Mouse (Mus musculus) erythroblast, adult 5-6 weeks (primary cell): ENCODE data around the gene Tex22. TPM values are rescaled to one million over a fixed set of nuclear protein-coding genes. Genes with fewer than 3 reads are reported as not detected.
A peak's percentile ranks its signal among the peaks of the same experiment; 100 is the strongest.

Experiments used
- ATAC-seq: replicated peaks from 2 replicates; pipeline ENCODE4 v1.8.0; 2016; ENCODE audit warnings: moderate number of reproducible peaks, mild to moderate bottlenecking, moderate TSS enrichment, inconsistent platforms; ENCODE audit not compliant: poor library complexity, low FRiP score, severe bottlenecking
- total RNA-seq, 2 experiments: library from RNA; stranded (forward) in 1 of 2; stranded (reverse) in 1 of 2; fragments of 150-400 nt in 1 of 2; fragments of 200-764, 138-1000 nt in 1 of 2; gene quantifications; 2 replicates each; pipeline versions ENCODE4 v1.2.3 to v1.2.4; 2015 to 2017; ENCODE audit warnings: low replicate concordance in 2 of 2

Tex22 gene
- total RNA-seq, 2 experiments from 2014 or later, result not detected

DNA sequence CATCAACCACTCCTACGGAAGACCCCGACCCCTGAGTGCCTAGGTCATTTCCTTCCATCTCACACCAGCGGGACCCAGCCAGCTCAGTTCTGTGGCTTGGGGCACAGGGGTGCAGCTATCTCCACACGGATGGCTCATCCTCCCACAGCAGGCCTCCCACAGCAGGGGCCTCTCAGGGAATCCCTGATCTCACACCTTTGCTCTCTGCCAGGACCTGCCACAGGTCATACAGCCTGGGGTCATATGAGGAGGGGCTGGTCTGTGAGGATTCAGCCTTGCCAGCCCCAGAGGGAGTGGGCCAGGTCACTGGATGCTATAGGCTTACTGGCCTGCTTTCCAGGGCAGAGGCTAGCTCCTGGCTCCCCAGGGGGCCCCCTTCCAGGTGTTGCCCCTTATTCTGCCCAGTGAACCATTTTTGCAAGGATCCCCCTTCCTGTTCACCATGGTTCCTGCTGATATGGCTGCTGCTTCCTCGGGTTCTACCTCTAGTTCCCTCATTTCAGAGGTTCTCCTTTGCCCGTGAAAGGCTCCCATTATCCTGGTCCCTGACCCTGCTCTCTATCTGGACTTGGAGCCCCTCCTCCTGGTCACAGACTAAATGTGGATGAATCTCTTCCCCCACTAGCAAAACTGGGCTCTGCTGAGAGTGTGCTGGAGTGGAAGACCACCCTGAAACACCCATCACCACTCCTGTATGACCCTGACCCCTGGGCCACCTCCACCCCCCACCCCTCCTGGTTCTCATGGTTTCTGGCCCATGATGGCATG lies 25.4 kb downstream of the Tex22 start:
- no peak for ATAC-seq

DNA sequence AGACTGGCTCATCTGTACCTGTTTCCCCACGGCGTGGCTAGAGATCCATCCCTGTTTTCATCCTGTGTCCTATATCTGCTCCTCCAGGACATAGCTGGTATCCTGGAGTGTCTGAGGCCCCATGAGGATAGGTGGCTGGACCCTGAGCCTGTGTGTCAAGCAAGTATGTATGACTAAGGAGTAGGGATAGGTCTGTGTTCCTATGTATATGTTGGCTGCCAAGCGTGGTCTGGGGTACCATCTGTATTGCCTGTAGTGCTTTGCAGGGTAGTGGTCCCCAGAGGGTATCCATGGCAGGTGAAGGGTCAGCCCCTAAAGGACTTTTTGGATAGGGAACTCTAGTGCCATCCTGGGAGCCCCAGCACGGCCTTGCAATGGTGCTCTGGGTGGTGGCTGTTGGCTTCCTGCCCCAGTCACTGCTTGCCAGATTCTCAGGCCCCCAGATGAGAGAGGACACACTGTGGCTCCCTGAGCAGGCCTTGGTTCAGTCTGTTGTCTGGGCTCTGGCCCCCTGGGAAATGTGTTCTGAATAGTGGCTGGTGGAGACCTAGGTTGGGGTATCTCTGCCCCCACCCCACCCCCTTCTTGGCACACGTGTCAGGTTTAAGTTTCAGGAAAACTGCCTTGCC lies 26.3 kb downstream of the Tex22 start:
- ATAC-seq, result no peak

DNA sequence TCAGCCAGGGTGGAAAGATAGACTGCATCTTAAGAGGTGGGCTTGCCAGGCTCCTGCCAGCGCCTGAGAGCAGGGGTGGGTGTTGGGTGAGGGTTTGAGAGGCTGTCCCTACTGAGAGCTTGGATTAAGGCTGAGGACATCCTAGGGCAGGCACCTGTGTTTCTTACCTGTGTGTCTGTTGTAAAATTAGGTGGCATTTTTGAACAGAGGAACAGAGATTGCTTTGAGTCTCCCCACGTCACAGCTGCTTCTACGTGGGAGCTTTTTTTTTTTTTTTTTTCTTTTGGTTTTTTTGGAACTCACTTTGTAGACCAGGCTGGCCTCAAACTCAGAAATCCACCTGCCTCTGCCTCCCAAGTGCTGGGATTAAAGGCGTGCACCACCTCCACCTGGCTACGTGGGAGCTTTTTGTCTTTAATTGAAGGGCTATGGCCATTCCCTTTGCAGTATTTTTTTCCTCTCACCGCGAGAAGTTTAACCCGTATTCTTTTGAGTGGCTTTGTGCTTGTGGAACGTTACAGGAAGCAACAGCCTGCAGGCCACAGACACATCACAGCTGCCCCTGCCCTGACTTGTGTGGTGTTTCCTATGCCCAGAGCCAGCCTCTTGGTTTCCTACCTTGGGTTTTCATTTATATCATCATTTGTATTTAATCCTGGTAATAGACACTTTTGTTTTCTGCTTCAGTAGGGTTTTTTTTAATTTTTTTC lies 27.1 kb downstream of the Tex22 start:
- ATAC-seq, result no peak

DNA sequence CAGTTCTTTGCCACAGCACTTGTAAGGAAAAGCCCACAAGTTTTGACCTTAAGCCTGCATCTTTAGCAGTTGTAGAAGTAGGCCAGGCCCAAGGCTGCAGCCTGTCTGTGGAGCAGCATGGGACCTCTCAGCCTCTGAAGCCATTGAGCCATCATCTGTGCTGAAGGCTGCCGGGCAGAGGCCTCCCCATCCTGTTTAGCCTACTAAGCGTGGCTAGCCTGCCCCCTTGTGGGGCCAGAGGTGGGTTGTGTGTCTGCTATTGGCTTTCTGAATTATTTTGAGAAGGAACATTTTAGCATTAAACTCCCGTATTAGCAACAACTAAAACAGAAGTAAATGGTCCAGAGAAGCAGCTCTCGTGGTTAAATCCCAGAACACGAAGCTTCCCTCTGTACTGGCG lies 28.2 kb downstream of the Tex22 start:
- ATAC-seq, result 0 out of 2 replicates have a peak, but pooled peaks have one; percentile 44

DNA sequence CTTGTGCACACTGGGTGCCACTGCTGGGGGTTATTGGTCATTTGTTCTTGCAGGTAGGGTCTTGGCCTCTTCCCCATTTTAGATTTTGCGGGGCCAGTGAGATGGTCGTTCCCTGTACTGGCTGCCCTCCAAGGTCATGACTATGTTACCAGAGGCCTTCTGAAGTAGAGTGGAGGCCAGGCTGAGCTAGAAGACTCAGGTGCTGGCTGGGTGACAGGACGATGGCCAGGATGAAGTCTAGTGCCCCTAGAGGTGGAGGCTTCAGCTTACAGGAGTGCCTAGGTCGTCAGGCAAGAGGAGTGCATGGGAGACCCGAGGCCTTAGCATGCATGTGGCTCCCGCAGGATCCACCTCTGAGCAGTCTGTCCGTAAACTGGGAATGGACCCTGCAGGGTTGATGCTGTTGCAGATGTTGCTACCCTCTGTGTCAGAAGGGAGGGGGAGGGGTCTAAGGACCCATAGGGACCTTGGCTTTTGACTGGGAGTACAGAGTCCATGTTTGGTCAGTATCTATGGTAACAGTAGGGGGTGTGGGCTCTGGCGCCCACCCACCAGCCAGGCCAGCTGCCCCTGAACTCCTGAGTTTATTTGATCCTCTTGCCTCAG lies 29.6 kb downstream of the Tex22 start:
- ATAC-seq, result peak; percentile 34; the same call in 1 of the 2 replicates

DNA sequence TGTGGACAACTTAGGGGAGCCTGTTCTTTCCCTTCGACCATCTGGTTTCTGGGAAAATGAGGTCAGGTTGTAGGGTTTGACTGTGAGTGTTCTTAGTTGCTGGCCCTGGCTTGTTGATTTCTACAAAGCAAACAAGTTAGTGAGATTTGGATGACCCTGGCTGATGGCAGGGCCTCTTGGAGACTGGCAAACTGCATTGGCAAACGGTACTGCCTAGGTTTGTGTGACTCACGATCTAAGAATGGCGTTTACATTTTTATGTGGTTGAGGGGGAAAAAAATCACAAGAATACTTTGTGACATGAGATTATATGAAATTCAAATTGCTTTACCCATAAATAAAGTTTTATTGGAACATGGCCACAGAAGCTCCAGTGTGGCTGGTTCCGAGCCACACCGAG lies 32.1 kb downstream of the Tex22 start:
- no peak for ATAC-seq

DNA sequence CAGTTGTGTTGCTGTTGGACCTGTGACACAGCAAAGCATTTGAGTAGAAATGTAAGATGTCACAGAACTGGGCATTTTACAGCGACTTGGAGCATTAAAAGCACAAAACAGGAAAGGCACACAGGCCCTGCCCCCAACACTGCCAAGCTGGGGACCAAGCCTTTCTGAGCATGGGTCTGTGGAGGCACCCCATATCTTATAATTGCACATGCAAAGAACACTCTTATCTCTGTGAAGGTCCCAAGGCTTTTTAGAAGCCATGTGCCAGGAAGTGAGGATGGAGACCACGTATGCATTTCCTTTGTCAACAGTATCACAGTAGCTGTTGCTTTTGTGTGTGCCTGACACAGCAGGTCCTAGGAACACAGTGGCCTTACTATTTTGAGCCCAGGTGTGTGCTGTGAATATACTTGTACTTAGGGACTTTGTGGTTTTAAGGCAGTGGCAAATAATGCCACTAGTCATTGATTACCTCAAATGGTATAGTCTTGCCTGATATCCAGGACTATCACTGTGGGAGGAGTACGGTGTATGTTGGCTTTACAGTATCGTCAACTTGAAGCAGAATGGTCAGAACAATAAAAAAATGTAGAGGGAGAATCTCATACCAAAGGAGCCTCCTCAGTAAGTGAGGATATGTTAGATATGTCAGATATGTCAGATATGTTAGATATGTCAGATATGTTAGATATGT lies 33.3 kb downstream of the Tex22 start:
- peak; percentile 81 for ATAC-seq

DNA sequence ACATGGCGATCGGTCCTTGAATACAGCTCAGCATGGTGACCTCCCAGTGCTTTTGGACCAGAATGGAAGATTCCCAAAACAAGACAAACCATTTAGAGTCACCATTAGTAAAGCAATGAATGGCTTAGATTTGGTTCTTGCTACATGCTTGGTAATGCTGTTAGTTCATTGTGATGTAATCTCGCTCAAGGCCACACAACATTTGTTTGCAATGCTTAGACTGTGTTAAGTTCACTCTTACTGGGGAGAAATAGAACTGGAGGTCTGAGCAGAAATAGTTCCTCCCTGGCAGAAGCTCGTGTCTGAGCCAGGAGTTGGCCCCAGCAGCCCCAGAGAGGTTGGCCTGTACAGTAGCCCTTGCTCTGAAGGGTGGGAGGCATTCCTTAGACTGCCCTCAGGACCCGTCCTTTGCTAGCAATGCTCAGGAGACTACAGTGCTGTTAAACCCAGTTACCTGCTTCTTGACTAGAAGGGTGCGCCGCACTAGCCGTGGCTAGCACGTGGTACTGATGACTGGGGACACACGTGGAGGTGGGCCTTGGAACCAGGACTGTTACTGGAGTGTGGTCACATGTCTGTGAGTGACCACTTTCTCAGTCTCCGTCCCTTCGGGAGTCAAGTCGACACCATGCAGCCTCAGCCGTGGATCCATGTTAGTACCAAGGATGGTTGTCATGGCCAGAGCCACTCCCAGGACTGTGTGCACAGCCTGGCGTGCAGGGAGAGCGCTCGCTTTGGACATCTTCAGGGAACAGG lies 34.4 kb downstream of the Tex22 start:
- ATAC-seq, result no peak

DNA sequence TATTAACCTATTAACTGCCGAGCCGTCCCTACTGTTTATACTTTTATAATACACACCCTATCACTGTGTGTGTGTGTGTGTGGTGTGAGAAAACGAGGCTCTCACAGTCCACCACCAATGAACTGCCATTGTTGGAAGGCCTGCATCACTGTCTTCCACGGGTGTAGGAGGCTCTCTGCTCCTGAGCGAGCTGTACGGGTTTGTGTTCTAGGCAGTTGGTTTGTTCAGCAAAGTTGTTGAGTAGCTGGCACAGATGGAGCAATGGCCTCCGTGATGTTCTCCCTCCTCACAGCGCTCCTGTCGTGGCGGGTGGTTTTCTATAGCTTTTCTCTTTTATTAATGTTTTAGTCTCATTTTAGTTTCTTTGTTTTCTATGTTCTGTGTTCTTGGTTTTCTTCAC lies 35.5 kb downstream of the Tex22 start:
- no peak for ATAC-seq

DNA sequence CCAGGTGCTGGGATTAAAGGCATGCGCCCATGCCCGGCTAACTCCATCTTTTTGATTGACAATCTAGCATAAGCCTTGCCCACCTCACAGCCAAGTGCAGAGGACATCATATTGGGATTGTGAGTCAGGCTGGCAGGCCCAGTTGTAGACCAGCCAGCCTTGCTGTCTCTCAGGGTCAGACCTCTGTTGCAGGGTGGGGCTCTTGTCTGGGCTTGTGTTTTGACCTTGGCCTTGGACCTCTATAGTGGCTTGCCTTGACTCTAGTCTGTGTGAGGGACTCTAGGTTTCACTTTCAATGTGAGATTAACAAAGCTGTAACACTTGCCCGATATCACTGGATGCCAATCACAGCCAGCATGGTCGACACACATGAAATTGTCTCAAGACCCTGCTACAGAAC lies 39.8 kb downstream of the Tex22 start:
- ATAC-seq, result no peak

DNA sequence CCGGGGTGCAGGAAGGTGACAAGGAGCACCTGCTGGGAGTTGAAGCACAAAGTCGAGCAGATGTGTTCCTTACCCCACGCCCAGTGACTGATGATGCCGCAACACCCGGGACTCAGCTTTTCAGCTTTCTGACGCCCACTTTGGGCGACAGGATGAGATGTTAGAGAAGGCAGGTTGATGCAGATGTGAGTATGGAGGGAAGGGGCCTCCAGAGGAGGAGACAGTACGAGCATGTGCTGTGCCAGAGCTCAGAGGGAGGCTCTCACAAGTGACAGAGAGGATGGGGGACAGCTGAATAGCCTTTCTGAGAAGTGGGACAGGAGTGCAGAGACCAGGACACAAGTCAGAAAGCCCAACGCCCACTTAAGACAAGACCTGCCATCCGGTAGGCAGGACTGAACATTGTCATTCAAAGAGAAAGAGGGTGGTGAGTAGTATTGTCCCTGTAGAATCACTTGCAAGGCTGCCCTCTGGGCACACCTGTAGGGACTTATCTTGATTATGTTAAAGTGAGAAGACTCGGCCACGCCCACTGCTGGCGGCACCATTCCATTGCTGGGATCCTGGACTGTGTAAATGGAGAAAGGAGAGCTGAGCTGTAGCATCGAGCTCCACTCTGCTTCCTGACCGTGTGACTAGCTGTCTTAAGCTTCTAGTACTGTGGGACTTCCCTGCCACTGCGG lies 40.7 kb downstream of the Tex22 start:
- ATAC-seq, result no peak

DNA sequence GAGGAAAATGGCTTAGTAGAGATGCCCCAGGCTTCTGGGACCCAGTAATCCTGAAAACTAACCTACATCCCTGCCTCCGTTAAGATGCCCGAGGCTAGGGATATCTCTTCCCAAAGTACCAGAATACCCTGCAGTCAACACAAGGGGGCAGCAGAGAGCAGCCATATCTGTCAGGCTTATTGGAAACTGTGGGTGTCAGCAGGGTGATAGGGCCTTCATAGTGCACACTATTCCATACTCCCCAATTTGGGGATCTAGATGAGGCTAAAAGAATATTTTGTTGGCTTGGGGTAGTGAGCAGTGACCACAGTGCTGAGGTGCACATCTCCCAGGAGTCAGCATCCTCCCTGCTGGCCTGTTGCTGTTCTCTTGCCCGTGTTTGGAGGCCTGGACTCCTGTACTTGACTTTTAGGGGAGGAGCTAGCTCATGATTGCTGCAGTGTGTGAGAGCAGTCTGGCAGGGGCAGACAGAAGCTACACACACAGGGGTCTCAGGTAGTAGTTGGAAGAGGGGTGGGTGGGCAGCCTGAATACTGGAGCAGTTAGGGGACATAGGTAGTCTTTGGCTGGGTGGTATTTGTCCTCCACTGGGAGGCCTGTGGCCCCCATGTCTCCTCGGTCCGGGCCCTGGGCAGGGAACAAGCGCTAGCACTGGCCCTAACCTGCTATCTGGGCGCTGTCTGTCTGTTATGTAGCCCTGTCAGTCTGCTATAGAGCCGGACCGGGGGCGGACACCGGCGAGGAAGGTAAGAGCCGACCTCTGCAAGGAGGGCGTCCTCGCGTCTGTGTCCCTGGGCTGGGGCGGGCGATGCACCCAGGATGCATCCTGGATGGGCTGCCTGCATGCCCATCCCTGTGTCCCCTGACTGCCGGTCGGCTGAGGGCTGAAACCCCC lies 45.5 kb downstream of the Tex22 start:
- ATAC-seq, result peak; percentile 75

DNA sequence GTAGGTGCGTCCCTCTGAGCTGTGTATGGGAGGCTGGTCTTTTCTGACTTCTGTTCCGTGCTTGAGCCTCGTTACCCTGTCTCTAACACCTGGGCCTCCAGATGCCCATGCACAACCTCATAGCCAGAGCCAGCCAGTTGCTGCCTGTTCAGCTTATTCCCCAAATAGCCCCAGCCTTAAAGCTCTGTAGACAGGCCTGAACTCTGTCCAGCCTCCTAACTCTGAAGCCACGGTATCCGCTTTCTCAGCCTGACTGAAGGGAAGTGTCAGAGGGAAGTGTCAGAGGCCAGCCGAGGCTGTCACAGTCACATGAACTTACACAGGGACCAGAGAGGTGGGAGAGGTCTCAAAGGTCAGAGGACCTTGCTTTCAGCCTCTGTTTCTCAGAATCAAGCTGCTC lies 50.4 kb downstream of the Tex22 start:
- ATAC-seq, result no peak

DNA sequence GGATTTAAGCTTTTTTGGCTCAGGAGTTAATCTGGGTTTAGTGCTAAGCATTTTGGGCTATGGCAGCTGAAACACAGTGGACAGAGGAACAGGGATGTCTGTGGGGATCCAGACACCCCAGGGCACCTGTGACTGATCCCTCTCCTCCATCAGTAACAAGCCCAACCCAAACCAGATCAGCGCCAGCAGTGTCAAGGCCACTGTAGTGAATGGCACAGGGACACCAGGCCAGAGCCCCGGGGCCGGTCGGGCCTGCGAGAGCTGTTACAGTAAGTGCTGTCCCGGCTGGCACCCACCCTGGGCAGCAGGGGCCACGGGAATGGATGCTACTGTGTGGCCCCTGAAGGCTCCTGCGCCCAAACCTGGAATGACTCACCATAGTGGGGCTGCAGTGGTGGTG lies 56.4 kb downstream of the Tex22 start:
- ATAC-seq, result no peak

DNA sequence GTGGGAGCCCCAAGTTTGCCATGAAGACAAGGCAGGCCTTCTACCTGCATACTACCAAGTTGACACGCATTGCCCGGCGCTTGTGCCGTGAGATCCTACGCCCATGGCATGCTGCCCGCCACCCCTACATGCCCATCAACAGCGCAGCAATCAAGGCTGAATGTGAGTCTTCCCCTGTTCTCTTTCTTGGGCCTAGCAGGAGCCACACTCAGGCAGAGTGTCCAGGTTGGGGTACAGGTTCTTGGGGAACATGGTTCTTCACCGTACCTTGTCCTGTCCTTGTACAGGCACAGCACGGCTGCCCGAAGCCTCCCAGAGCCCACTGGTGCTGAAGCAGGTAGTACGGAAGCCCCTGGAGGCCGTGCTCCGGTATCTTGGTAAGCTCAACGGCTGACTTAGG lies 57.3 kb downstream of the Tex22 start:
- ATAC-seq, result no peak

DNA sequence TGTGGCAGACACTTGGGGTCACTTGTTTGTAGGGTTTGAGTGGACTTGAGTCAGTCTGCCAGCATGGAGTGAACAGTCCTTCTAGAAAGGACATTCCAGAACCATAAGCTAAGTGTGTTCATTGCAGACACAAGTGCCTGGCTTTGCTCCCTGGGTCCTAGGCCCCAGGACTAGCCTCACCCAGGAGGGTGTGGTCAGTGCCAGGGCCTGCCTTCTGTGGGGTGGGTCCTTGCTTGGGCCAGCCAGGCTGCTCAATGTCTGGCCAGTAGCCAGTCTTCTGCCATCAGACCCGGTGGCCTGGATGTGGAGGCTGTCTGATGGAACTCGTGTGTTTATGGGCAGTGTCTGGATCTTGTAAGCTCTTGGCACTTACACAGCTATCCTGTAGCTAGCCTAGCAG lies 58.3 kb downstream of the Tex22 start:
- 0 out of 2 replicates have a peak, but pooled peaks have one; percentile 49 for ATAC-seq

DNA sequence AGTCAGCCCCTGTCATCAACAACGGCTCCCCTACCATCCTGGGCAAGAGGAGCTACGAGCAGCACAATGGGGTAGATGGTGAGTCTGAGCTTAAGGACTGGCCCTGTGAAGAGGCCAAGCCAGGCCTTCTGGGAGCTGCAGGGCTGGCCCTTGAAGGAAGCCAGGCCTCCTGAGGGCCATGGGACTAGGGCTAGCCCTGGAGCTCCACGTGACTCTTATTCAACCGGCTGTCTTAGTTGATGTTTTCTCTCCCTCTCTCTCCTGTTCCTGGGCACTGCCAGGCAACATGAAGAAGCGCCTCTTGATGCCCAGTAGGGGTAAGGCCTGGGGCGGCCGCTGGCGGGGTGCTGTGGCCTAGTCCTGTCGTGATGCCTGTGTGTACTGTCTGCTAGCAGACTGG lies 59.0 kb downstream of the Tex22 start:
- ATAC-seq, result no peak
